Mouse (Mus musculus): ENCODE data around the gene Auts2.
"Not testable (repeated sequence)": the region's sequence is repeated elsewhere in the genome, so short reads cannot be mapped to it uniquely, and the experiment has no call there.

The Auts2 gene

DNA sequence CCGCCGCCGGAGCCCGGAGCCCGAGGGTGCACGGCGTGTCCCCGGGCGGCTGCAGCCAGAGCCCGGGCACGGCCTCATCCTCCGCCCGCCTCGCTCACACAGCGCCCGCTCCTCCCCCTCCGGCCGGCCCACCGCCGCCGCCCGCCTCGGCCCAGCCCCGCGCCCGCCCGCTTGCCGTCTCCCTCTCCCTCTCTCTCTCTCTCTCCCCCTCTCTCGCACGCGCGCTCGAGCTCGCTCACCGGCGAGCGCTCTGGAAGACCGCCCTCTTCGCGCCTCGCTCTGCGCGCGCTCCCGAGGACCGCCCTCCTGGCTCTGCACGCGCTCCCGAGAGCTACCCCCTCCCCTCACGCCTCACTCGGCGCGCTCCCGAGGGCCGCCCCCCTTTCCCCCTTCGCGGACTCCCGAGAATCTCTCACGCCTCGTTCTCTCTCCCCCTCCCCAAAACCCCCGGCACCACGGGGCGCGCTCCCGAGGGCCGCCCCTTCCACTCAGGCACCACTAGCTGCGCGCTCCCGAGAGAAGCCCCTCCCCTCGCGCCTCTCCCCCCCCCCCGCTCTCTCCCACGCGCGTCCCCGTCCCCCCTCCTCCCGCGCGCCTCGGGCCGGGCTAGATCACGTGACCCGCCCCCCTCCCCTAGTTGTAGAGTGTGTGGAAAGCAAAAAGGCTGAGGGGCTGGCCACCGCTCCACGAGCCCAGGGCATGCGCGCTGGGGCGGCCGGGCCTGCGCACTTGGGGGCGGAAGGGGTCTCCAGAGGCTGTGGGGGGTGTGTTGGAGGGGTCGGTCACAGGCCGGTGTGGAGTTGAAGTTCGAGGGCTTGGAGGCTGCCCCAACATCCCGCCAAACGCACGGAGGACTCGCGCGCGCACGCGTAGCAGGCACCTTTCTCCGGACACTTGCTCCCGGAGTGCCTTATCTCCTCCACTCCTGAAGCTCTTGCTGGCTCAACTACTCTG is at the start of gene Auts2:
Gene Auts2, minus strand, starts transcription at position 227 of the 954 bp plus-strand sequence.
- DNase-seq (ENCODE audit: low spot score): peak; percentile 74

GRCm38 (mm10) chr5:132591721-132592695 is 48.9 kb upstream of the Auts2 start:
- DNase-seq (ENCODE audit: low spot score): no peak

DNA sequence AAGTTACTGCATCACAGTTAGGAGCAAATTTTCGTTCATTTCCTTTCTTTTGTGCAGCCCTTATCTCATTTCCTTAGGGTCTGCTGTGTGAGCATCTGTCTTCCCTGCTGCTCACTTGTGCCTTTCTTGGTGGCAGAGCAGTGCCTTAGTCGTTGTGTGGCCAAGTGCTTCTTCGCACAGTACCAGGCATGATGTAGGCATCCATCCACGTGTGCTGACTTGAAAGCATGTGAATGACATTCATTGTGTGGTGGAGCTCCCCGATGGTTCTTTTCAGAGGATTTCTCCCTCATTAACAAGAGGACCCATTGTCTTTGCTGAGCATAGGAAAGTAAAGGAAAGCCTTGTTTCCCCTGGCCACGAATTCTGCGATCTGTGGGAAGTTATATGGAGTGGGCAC is 36.6 kb upstream of the Auts2 start:
- peak; percentile 2 for DNase-seq (ENCODE audit: low spot score)

GRCm38 (mm10) chr5:132560771-132561170 is 17.6 kb upstream of the Auts2 start:
- not testable (repeated sequence) for DNase-seq (ENCODE audit: low spot score)

DNA sequence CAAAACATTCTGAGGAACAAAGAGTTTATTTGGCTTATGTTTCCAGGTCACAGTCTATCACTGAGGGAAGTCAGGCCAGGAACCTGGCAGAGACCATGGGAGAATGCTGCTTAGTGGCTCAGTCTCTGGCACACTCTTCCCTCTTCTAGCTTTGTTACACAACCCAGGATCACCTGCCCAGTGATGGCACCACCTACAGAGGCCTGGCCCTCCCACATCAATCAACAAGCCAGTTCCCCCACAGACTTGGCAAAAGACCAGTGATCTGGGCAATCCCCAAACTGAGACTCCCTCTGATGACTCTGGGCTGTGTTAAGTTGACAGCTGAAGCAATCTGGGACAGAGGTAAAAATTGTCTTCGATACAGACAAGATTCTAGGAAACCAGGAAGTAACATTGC is 2.6 kb upstream of the Auts2 start:
- DNase-seq (ENCODE audit: low spot score): no peak

DNA sequence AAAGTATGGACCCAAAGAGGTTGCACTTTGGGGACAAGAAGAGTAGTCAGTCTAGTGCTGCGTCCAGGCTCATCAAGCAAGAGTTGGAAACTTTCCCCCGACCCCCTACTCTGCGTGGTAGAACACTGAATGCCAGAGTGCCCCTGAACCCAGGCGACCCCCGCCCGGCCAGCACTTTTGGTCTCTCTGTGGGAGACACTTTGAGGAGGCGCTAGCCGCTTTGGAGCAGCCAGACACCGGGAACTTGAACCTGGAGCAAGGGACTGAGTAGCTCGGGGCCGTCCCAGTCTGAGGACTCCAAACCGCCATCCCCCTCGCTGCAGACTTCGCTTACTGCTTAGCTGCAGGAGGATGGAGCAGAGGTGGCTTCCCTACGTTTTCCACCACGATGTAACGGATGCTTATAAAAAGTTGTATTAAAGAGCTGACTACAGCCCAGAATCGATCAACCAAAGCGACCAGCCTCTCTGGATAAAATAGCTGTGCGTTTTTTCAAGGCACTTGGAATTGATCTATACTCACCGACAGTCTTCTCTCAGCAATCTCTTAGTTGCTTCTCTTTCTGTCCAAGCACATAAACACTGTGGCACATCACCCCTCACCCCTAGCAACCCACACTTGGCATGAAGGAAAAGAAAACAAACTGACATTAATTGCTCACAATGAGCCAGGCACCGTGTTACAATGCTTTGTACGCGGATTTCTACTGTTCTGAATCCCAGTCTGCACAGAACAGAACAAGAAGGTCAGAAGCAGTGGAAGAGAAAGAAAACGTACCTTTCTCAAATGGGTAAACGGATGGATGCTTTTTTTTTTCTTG is 1.2 kb upstream of the Auts2 start:
- no peak for DNase-seq (ENCODE audit: low spot score)

- DNase-seq (ENCODE audit: low spot score): no peak
Observed at GRCm38 (mm10) chr5:132542381-132543020, 643 bp downstream of the Auts2 start.

DNA sequence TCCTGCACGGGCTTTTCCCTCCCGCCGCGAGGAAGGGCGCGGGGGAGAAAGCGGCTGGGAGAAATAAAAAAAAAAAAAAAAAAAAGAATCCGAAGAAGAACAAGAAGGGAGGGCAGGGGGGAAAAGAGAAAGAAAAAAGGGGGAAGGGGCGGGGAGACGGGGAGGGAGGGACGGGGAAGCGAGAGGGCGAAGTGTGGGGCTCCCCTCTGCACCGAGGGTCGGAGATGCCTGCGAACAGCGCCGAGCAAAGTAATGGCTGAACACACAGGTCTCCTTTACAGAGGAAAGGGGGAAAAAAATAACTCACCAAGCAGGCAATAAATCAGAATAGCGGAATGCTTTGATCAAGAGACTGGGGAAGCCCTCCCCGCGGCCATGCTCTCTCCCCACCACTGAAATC is 1.2 kb downstream of the Auts2 start:
- no peak for DNase-seq (ENCODE audit: low spot score)

DNA sequence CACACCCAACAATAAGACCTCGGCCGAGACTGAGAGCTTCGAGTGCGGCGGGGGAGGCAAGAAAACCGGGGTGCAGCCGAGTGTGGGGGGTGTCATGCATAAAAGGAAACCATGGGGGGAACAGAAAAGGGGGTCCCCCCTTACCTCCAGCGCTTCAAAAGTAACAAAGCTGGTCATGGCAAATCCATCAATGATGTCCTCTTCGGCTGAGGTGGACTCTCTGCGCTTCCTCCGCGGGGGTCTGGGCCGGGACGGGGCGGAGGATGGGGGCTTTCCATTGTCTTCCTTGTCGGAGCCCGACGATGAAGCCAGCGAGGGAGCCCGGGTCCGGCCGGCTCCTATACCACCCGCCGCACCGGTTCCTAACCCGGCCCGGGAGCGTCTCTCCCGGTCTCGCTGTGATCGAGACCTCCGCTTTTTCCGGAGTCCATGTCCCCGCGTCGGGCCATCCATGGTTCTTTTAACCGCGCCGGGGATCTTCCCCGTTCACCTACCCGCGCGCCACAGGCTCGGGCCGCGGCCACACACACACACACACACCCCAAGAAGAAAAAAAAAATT is 1.7 kb downstream of the Auts2 start:
- no peak for DNase-seq (ENCODE audit: low spot score)

- DNase-seq (ENCODE audit: low spot score): no peak
Observed at GRCm38 (mm10) chr5:132540841-132541311, 2.3 kb downstream of the Auts2 start.

- DNase-seq (ENCODE audit: low spot score): no peak
Observed at GRCm38 (mm10) chr5:132537475-132537874, 5.7 kb downstream of the Auts2 start.

DNA sequence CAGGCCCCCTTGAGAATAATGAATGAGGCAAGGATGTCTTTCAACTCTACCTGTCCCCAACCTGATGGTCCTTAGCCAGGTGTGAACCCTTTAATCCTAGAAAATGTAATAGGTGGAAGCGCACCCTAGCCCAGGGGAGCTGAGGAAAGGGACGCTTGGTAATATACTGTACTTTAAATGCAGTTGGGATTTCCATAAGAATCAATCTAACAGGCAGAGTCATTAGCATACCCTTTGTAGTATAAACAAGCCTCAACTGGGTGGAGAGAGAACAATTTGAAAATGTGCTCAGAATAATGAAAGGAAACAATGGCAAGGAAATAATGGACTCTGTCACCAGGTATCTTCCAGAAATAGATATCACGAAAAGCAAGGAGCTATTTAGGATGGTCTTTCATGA is 16.7 kb downstream of the Auts2 start:
- no peak for DNase-seq (ENCODE audit: low spot score)

- DNase-seq (ENCODE audit: low spot score): no peak
Observed at GRCm38 (mm10) chr5:132521358-132521873, 21.7 kb downstream of the Auts2 start.

GRCm38 (mm10) chr5:132517879-132518278 is 25.3 kb downstream of the Auts2 start:
- no peak for DNase-seq (ENCODE audit: low spot score)

DNA sequence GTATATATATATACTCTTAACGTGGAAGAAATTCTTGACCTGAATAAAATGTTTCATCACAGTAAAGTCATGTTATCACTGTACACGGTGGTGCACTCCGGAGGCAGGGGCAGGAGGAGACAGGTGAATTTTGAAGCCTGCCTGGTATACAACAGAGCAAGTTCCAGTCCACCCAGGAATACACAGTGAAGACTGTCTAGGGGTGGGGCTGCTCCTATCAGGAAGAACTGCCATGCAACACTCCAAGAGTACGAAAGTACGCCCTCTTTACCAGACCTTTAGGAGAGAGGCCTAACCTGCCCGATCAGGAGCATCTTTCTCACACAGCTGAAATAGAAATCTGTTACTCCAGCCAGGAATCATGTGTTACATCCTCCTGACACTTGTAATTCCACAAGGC is 28.6 kb downstream of the Auts2 start:
- DNase-seq (ENCODE audit: low spot score): no peak

DNA sequence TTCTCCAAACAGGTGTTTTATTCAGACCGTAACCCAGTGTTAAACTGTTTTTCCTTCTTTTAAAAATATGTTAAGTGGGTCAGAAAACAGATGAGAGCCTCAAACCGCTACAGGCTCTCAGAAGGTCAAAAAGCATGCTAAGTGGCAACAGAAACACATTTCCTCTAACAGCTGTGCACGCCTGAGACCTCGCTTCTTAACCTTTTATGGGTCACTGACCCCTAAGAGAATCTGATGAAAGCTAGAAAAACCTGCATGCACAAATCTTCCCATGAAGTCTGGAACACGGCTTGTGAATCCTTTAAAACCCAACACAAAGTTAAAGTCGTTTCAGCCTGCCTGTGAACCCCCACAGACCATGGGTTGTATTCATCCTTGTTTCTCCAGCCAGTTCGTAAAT is 29.9 kb downstream of the Auts2 start:
- DNase-seq (ENCODE audit: low spot score): no peak

DNA sequence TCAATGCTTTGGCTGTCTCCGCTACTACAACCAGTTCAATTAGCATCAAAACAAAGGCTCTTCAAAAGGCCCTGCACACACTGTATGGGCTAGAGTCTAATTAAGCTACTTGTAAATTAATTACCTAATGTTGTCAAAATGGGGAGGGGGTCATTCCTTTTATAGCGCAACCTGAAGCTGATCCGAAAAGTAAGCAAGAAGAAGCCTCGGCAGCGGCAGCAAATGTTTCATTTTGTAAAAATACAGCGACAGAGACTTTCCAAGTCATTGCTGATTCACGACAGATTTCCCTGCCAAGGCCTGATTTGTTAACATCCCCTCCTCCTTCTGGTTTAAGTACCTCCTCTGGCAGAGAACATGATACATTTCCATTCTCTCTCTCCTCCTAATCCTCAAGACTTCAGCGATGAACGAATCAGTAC is 33.7 kb downstream of the Auts2 start:
- no peak for DNase-seq (ENCODE audit: low spot score)

DNA sequence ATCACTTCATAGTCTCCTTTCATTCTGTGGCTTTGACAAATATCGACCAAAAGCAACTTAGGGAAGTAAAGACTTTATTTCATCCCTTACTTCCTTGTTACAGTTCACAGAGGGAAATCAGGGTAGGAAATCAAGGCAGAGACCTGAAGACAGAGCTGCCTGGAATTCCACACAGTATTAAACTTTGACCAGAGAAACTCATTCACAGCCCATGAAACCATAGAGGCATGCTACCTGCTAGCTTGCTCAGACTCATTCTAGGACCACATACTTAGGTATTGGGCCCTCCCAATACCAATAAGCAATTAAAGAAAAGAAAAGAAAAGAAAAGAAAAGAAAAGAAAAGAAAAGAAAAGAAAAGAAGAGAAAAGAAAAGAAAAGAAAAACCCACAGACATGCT is 38.3 kb downstream of the Auts2 start:
- DNase-seq (ENCODE audit: low spot score): no peak

DNA sequence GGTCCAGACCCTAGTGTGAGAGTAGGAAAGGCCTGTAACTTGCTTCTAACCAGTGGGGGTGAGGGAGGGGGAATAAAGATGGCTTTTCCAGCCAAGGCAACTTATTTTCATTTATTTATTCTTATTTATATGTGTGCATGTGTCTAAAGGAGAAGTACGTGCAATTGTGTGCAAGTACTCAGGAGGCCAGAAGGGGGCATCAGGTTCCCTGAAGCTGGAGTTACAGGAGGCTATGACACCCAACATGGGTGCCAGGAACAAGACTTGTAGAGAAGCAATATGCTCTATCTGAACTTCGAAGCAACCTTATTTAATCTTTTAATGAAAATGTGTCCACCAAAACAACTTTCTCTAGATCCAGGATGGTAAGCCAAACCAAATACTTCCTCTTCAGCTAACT is 39.7 kb downstream of the Auts2 start:
- no peak for DNase-seq (ENCODE audit: low spot score)

- DNase-seq (ENCODE audit: low spot score): no peak
Observed at GRCm38 (mm10) chr5:132502036-132502435, 41.1 kb downstream of the Auts2 start.

DNA sequence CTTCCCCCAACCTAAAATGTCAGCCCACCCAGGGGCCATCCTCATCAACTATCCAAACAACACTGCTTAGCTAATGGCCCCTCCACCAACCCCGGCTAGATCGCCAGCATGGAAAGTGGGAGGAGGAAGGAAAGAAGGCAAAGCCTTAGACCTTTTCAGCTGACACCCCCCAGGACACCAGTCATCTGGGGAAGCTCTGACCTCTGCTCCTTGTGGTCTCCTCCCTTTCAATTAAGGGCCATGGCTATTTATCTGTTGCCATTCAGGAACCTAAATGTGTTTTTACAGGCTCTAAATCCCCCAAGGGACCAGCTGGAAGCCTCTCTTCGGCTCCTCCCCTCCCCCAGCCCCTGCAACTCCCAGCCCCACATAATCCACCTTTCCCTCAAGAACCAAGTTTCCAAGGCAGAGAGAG is 42.3 kb downstream of the Auts2 start:
- DNase-seq (ENCODE audit: low spot score): no peak

Data from left cerebral cortex, adult 11 months (tissue).